Mouse (Mus musculus) adrenal gland, postnatal 25 days (tissue): ENCODE data around the gene Eef1akmt3. TPM values are rescaled to one million over a fixed set of nuclear protein-coding genes. Genes with fewer than 3 reads are reported as not detected.
A peak's percentile ranks its signal among the peaks of the same experiment; 100 is the strongest.

ENCODE experiments used
- DNase-seq: peaks from one replicate; pipeline ENCODE4 v3.0.0; 2021; ENCODE audit warnings: mixed read lengths
- total RNA-seq: library from RNA; stranded (reverse); gene quantifications from 2 replicates; pipeline ENCODE4 v1.2.3, GENCODE M21; 2021

Gene Eef1akmt3
- total RNA-seq, 1 experiment from 2014 or later, result 0.49 TPM

DNA sequence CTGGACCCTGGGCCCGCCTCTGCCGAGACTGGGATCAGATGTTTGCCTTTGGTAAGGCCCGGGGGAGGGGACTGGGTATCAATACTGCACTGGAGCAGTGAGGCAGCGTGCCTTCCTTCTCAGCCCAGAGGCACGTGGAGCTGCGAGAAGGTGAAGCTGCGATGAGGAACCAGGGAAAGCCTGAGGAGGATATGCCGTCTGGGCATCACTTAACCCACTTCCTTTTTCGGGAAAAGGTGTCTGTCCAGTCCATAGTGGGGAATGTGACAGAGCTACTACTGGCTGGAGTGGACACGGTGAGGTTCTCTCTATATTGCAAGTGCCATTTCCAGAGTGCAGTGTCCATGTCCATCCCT lies 8.8 kb upstream of the Eef1akmt3 start:
- DNase-seq, result no peak

DNA sequence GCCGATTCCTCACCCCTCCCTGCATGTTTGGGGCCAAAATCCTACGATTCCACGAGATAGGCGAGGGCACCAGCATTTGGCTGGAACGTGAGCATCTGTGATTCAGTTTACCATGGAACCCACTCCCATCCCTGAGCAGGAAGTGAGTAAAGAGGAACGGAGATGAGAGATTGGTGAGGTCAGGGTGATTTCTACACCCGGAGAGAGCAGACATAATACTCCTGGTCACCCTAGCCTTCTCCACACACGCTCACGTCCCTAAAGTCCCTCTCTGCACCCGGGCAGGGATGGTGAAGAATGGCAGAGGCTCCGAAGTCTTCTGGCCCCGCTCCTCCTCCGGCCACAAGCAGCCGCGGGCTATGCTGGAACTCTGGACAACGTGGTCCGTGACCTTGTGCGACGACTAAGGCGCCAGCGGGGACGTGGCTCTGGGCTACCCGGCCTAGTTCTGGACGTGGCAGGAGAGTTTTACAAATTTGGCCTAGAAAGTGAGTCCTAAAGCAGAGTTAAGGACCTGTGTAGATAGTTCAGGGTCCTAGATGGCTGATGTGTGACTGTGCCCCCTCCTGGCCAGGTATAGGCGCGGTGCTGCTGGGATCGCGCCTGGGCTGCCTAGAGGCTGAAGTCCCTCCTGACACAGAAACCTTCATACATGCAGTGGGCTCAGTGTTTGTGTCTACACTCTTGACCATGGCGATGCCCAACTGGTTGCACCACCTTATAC lies 8.2 kb upstream of the Eef1akmt3 start:
- DNase-seq, result peak; percentile 20

DNA sequence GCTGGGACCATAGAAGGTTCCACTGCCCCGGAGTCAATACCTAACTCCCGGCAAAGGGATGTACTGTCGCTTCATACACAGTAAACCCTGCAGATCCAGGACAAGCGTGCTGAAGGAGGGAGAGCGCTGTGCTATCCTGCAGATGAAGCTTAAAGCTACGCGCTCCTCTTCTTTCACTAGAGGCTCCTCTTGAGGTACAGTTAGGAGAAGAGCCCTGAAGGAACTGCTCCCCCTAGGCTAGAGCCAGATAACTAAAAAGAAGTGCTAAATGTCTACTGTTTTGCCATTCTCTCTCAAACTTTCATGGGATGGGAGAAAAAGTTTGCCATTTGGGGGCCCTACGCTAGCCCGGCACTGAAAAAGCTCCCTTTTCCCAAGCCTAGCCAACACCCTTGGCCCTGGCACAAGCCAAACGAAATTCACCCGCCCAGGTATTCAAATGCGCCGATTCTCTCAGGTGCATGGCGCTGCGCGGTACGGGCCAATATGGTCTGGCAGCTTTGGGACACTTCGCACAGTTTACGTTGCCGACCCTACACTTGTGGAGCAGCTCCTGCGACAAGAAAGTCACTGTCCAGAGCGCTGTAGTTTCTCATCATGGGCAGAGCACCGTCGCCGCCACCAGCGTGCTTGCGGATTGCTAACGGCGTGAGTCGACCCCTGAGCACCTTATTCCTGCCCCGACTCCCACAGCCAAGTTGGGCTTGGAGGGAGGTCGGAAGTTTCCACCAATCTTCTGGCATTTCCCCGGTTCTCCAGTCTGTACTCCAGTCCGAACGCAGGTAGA lies 7.5 kb upstream of the Eef1akmt3 start:
- DNase-seq, result no peak

DNA sequence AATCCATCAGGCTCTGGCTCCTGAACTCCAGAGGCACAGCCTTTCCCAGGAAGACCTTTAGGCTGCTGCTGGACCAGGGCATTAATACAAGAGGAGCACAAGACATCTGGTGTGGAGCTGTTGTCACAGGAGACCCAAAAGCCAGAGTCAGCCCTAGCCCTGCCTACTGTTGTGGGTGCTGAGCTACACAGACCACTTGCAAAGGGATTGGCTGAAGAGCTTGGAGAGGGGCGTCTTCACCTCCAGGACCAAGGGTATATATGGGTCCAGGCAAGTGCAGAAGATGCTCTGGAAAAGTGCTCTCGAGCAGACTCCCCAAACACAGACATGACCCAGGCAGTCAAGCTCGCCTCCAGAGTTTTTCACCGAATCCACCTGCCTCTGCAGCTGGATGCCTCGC lies 6.6 kb upstream of the Eef1akmt3 start, which contains the start of gene Cyp27b1:
Cyp27b1 (plus strand) TSS at position 297 of the 400 bp plus-strand sequence.
- DNase-seq, result no peak

DNA sequence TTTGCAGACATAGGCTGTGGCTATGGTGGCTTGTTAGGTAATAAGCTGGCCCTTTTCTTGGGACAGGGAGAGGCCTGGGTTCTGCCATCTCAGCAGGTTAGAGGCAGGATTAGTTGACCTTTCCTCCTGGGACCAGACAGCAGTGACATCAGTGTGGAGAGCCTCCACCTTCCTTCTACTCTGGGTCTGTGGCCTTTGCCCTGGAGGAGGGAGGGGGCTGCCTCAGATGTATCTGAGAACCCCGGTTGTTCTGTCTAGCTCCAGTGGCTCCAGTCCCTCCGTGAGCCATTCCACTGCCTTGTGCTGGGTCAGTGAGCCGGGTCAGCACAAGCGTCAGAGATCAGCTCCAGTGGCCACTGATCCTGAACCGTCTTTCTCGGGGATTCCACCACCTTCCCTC lies 1.9 kb upstream of the Eef1akmt3 start:
- DNase-seq, result no peak

DNA sequence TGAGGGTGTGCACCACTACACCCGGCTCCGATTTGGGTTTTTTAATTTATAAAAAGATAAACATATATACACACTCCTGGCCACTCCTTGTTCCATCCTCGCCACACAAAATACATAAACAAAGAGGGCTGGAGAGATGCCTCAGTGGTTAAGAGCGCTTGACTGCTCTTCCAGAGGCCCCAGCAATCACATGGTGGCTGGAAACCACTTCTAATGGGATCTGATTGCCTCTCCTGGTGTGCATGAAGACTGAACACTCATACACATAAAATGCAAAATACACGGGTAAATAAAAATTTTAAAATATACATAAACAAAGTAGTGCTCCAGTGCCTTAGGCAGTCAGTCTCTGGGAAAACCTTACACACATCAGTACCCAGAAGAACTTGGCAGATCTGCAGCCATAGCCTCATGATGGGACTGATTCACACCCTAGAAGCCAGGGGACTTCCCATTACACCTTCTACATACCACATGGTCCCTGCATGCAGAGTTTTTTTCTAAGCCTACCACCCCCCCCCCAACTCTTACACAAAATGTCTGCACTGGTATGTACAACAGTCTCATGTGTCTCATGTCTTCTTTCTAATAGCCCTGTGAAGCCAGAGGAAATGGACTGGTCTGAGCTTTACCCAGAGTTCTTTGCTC lies 1.3 kb upstream of the Eef1akmt3 start:
- no peak for DNase-seq

DNA sequence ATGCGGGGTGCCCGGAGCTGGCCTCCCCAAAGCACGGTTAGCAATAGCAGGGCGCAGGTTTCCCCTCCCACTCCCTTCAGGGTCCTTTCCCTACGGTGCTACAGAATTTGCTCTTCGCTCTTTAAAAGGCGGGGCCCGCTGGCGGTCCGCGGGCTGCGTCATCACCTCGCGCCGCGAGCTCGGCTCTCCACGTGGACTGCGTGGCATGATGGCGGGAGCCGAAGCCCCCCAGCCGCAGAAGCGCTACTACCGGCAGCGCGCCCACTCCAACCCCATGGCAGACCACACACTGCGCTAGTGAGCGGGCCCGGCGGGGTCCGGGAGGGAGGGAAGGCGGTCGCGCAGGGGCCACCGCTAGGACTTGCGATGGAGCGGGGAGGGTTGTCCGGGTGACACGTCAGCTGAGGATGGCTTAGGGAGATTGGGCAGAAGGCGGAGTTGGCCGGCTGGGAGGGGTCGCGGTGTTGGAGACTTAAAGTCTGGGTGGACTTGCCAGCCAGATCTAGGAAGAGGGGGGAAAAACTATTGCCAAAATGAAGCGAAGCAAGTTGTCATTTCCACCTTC lies 543 bp upstream of the Eef1akmt3 start:
- peak; percentile 89 for DNase-seq

DNA sequence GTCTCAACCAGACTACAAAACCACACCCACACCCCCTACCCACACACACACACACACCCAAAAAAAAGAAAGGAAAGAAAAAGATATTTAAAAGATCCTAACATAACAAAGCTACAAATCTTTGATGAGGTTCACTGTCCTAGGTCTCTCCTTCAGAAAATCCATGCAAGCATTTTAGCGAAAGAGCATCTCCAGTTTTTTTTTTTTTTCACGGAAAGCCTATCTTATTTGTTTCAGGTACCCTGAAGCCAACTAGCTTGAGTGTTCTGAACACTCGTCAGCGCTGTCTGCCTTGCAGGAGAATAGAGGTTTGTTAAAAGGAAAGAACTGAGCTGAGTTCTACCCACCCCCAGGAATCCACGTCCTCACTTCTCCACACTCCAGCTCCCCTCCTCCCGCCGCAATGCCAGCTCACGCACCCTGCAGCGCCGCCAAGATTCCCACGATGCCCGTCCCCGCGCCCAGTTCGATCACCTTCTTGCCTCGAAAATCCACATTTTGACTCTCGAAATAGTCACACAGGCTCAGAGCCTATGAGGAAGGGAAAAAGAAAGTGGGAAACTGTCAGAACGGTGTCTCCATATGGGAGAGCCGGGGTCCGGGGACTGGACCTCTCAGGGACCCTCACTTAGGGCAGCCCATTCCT lies 621 bp downstream of the Eef1akmt3 start:
- DNase-seq, result peak; percentile 32

DNA sequence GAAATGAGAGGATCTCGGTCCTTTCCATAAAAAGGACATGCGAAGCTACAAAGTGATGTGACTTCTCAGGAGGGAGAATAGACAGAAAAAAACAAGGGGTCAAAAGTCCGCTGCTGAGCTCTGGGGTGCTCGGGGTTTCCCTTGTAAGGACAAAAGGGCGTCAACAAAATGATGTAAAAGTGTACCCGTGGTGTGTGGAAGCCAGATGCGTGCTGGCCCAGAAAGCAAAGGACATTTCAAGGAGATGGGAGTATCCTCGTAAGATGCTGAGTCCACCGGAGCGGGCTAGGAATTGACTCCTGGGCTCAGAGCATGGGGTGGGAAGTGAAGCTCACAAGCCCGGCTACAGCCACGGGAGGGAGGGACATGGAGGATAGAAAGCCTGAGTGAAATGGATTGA lies 3.7 kb downstream of the Eef1akmt3 start:
- DNase-seq, result no peak

DNA sequence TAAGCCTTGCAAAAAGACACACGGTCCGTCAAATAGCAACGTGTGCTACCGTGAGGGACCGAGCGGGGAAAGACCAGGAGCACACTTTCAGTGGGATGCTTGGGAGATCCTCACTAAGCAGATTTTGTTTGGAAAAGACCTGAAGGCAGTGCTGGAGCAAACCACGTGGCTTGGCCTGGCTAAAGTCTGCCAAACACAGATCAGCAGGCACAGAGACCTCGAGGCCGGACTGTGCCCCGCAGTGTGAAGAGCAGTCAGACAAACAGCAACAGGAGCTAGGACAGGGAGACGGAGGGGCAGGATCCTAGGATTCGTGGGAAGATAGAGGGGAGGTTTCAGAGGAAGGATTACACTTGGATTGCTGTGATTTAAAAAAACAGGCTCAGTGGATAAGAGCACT lies 5.0 kb downstream of the Eef1akmt3 start:
- no peak for DNase-seq

DNA sequence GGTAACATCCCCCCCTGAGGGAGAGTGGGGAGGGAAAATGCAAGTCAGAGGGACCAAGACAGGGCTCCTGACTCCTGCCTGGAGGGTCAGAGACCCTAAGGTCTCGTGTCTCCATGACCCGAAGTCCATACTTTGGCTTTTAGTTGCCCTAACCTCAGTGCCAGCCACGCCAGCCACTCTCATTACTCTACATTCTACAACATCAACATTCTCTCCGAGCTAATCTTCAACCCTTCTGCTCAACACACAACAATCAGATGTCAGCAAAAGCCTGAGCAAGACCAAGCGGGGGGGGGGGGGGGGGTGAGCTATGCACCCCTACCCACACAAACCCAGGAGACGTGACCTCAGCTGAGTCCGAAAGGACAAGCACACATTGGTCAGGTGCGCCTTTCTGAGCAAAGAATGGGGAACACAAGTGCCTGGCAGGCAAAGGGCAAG lies 8.0 kb downstream of the Eef1akmt3 start:
- DNase-seq, result no peak

DNA sequence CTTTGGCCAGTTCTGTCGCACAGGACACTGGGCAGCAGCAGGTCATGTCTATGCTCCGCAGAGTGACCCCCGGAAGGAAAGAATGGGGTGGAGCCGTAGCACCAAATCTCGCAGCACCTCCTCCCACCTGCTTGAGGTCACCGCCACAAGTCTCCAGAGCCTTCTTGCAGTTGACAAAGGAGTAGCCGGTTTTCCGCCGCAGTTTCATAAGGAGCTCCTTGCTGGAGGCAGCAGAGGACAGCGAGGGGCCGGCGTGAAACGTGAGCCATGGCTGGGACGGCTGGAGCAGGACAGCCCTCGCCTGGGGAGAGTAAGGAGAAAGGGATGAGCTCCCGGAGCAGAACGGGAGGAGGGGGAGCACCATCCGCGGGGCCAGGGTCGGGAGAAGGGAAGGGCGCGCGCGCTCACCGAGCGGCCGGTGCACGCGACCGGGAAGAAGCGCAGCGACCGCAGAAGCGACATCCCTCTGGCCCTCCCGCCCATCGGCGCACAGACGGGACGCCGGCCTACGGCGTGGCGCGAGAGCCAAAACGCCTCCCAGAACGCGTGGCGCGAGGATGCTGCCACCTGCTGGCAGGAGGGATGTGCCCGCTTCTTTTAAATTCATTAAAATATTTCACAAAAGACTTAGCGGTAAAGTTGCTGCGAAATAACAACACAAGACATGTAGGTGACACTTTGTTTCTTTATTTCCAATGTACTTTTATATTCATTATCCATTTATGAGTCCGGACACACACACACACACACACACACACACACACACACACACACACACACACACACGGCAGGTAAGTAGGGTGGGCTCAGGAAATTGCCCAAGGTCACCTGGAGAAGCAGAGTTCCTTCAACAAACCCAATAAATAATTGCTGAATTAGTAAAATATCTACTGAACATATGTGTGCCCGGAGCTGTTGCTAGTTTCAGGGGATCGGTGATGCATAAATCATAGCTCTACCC lies 10.7 kb downstream of the Eef1akmt3 start, which contains the start of gene Tsfm:
Tsfm (minus strand) TSS at position 505 of the 961 bp plus-strand sequence.
- peak; percentile 96 for DNase-seq

DNA sequence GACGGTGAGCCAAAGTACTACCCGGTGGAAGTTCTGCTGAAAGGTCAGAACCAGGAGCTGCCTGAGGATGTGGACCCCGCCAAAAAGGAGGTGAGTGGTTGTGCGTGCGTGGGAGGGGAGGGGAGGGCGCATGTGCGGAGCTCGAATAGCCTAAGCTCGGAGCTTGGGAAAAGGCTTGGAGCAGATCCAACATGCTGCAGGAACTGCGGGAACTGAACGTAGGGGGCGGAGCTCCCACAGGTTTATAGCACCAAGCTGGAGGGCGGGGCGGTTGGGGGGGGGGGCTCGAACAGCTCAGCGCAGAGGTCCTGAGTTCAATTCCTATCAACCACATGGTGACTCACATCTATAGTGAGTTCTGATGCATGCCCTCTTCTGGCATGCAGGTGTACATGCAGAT lies 22.9 kb downstream of the Eef1akmt3 start:
- DNase-seq, result no peak

DNA sequence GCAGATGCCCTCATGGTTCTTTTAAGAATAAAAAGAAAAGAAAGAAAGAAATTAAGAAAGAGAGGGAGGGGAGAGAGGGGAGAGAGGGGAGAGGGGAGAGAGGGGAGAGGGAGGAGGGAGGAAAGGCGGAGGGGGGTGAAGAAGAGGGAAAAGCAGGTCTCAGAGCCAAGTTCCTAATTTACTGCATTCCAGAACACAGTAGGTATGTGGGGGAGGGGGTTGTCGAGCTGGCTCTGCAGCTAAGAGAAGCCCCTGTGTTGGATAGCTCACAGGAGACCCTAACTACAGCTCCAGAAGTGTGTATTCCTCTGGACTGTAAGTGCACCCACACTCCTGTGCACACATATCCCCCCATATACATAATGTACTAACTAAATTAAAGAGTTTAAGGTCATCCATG lies 24.2 kb downstream of the Eef1akmt3 start:
- DNase-seq, result no peak

DNA sequence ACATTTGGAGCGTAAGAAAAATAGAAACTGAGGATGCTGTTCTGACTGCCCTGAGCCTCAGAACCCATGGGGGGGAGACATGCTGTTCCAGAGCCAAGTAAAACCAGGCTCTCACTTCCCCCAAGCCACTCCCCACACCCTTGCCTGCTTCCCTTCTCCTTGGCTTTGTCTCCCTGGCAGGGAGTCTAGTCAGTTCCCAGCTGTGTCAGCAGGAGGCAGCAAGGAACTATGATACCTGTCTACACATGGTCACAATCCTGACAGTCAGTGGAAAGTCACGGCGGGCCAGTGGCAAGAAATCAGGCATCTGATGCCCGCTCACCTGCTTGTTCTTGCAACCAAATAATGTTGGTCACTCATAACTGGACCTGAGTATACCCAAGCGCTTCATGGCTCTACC lies 24.8 kb downstream of the Eef1akmt3 start:
- no peak for DNase-seq

DNA sequence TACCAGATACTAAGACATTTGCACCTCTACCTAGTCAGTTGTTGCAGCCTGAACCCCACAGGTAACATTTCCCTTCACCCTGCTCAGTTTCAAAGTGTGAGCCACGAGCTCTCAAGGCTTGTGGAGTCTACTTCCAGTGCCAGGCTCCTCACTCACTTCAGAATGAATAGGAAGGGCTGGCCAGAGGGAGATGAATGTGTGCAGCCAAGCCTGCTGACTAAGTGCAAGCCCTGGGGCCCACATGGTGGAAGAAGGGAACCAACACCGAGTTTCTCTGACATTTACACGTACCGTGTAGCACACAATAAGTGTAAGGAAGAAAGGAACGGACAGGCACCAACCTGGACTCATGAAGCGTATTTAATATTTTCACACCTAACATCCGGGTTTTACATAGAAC lies 37.5 kb downstream of the Eef1akmt3 start:
- DNase-seq, result no peak

DNA sequence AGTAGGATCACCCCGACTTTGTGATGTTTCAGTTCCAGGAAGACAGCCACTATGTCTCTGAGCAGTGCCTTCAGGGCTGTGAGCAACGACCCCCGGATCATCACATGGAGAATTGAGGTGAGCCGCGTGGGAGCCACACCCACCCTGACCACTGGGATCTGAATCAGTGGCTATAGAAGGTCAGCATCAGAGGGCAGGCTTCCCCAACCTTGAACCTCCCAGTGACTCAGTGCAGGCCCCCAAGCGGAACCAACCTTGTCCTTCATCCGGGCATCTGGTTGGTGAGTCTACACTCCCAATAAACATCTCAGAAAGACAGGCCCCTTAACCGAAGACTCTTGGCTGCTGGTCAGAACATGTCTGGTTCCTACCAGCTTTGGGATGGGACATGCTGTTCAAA lies 38.0 kb downstream of the Eef1akmt3 start:
- peak; percentile 70 for DNase-seq

DNA sequence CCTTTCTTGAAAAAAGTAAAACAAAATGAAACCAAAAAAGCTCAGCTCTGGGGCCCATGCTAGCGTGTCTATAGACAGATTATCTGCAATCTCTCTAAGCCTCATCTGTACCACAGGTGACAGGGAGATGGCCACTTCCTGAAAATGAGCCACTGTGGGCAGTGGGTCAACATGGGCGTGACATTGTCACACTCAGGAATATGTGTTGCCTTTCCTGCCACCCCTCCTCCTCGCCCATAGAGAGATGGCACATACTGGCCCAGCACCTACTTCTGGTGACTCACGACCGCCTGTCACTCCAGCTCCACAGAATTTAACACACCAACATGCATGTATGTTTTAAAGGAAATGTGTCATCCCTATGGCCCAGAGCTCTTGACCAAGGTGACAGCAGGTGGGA lies 38.5 kb downstream of the Eef1akmt3 start:
- DNase-seq, result no peak

DNA sequence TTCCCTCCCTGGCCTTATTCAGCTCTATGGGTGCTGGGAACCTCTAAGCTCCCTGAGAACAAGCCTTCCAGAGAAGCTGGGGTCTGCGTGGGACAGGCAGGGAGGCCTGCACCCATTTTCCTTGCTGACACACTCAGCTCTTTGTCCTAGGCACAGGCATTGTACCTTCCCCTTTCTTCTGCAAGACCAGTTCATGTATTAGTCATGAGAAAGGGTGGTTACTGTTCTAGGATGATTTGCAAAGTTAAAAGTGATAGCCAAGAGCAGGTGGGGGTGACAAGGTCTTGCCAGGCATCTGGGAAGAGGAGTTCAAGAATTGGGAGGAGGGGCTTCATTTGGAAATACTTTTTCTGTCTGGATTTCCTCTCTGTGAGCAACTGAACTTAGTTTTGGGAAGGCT lies 39.3 kb downstream of the Eef1akmt3 start:
- no peak for DNase-seq

DNA sequence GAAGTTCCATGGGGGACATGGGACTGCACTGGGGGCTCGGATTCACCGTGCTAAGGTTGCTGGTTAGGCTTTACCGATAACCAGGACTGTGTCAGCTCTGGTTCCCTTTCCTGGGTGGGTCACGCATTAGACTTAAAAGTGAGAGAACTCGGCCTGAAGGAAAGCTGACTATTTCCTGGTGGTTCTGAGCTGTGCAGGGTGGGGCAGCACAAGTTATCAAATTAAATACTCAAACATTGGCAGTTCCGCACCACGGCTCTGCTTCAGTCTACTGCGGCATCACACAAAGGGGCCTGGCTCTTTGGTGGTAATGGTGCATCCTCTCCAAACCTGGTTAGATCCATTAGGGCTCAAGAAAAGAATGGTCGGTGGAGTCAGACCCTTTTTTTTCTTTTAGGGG lies 40.0 kb downstream of the Eef1akmt3 start:
- DNase-seq, result no peak

DNA sequence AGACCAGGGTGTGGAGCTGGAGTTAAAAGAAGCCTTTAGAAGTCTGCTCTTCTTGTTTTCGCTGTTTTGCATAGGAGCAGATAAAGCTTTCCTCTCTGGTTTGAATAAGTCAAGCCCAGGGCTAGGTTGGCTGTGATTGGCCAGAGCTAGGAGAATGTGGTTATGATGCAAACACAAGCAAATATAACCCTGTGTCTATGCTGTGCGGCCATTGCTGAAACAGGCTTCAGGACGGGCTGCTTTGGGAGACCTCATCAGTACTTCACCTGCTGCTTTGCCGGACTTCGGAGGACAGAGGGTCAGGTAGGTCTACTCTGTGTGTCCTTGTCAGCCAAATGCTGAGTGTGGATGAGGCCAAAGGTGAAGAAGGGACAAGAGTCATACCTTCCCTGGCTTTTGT lies 40.8 kb downstream of the Eef1akmt3 start, which contains the start of gene Avil:
Avil (plus strand) TSS at position 181 of the 400 bp plus-strand sequence.
- no peak for DNase-seq
